Mouse (Mus musculus) ES-CJ7 (cell line): Measurements from ENCODE around the gene Aes.

Experiments
- DNase-seq: peaks from one replicate; pipeline ENCODE4 v3.0.0; 2011; ENCODE audit warnings: low read depth, low spot score

Aes gene

GRCm38 (mm10) chr10:81597137-81597950, 38.1 kb downstream of the Aes start:
- peak; percentile 64 for DNase-seq

- no peak for DNase-seq
Observed at GRCm38 (mm10) chr10:81598342-81598741, 39.1 kb downstream of the Aes start.

DNA sequence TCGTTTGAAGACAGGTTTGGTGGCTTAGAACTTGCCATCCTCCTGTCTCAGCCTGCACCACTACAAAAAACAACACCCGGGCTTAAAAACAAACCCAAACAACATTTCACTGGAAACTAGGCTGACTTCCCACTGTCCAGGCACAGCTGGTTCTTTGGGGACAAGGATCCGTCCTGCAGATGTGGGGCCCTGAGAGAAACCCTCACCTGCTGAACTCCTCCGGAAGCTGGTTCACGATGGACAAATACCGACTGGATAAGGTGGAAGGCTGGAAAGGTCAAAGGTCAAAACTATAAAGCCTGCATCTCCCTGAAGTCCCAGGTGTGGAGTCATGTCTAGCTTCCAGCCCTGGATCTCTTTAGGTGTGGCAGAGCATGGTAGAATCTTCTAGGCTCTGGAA, 39.6 kb downstream of the Aes start:
- no peak for DNase-seq

- DNase-seq, result no peak
Observed at GRCm38 (mm10) chr10:81599630-81600029, 40.3 kb downstream of the Aes start.

GRCm38 (mm10) chr10:81600096-81600495, 40.8 kb downstream of the Aes start:
- DNase-seq, result no peak

- peak; percentile 99 for DNase-seq
Observed at GRCm38 (mm10) chr10:81600738-81601203, 41.5 kb downstream of the Aes start, which contains the start of gene Tle6. Tle6 (minus strand) TSS chr10:81601073.

DNA sequence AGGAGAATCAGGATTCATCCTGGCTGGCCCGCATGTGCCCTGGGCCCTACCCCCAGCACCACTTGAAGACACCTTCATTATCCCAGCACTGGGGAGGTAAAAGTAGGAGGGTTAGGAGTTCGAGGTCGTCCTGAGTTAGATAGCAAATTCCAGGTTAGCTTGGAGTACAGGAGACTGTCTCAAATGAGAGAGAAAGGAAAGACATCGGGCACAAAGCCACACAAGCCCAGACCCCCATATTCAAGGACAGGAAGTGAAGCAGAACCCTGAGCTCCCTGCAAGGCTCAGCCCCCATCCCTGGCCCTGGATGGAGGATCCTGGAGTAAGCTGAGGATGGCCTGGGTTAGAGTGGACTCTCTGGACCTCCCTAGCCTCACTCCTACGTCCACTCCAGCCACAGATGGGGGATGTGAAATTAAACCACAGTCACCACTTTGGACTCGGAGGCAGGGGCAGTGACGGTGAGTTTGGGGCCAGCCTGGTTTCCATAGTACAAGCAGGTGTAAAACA, 42.2 kb downstream of the Aes start:
- DNase-seq, result no peak

GRCm38 (mm10) chr10:81602741-81603151, 43.5 kb downstream of the Aes start:
- peak; percentile 82 for DNase-seq

GRCm38 (mm10) chr10:81604019-81604967, 45.0 kb downstream of the Aes start:
- DNase-seq, result no peak

- DNase-seq, result peak; percentile 89
Observed at GRCm38 (mm10) chr10:81604968-81605665, 45.8 kb downstream of the Aes start.

DNA sequence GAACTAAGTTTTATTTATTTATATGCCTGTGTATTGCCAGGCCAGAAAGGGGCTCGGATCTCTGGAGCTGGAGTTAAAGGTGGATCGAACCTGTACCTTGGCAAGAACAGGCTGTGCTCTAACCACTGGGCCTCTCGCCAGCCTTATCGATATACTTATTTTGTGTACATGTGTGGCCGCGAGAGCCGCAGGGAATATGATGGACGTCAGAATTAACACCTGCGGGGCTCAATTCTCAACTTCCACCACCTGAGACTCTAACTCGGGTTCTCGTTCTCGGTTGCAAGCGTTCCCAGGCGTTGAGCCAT, 46.3 kb downstream of the Aes start:
- no peak for DNase-seq

- DNase-seq, result peak; percentile 98
Observed at GRCm38 (mm10) chr10:81605974-81606751, 46.9 kb downstream of the Aes start, which contains the start of gene BC025920. BC025920 (plus strand) TSS chr10:81606270.

- DNase-seq, result no peak
Observed at GRCm38 (mm10) chr10:81608308-81608707, 49.0 kb downstream of the Aes start.

- DNase-seq, result peak; percentile 65
Observed at GRCm38 (mm10) chr10:81612779-81613178, 53.5 kb downstream of the Aes start.

DNA sequence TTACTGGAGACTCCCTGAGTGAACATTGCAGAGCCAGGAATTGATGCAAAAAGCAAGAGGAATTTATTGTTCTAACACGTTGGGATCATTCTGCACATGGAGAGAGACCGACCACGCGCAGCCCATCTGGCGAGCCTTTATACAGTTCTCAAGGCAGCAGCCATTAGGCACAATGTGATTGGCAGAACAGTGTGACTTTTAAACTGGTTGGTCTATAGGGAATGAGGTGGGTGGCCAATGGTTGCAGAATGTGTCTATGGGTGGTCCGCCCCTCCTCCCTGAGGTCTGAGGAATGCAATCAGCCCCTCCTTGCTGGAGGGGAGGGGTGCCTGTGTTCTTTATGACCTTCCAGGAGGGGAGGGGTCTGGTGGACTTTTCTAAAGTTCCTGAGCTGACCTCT, 56.2 kb downstream of the Aes start:
- DNase-seq, result peak; percentile 93
